Mouse (Mus musculus) CD4-positive, CD25-positive, alpha-beta regulatory T cell, adult 2 months (primary cell): ENCODE measurements around the gene Dgka.

Experiments
- DNase-seq: peaks from one replicate; pipeline ENCODE4 v3.0.0-alpha.2; 2012; ENCODE audit warnings: low read depth, low spot score

The Dgka gene

DNA sequence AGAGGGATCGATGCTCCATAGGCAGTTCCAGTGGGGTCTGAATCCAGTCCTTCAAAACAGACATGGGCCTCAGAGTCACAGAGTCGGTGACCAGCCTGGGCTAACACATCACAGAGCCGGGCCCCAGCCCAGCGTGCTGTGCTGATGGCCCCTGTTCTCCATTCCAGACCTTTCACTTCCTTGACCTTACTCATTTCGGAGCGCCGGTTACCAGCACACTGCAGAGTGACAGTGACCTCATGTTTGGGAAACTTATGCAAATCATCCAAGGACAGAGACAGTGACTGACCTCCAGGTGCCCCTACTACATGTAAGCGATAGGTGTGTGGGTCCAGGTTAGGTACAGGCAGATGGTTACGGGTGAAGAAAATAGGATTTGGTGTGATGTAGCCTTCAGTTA, 73.5 kb downstream of the Dgka start:
- DNase-seq, result no peak
